Mouse (Mus musculus): Measurements from ENCODE around the gene Krtap12-1.

DNA sequence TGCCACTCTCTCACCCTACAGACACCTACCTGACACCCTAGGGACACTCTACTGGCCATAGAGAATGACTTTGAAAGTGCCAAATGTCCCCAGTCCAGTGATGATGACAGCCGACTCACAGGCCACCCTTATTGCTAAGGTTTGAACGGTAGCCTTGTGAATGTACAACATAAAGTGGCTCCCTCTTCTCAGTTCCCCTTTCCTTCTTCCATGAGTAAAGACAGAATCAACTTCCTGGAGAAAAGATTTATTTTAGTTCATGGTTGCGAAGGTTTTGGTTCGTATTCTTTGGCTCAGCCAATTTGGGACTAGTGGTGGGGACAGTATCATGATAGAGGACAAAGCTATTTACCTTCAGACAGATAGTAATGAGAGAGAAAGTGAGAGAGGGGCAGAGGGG is 18.5 kb downstream of the Krtap12-1 start:
- no peak for TF ChIP-seq CTCF (IDR thresholded peaks at IDR 0.05; ENCODE audit: extremely low read depth, insufficient read length, insufficient replicate concordance, low read depth, low read length)
- TF ChIP-seq POLR2A (IDR thresholded peaks at IDR 0.05; ENCODE audit: low read depth, low read length): no peak

Measured in small intestine, adult 2 months (tissue).